Mouse (Mus musculus) ovary, adult 18-20 months (tissue): ENCODE results near the gene Gm10352.
"Not testable (repeated sequence)": the region's sequence is repeated elsewhere in the genome, so short reads cannot be mapped to it uniquely, and the experiment has no call there.

Source experiments
- DNase-seq: peaks from one replicate; pipeline ENCODE4 v3.0.0; 2022; ENCODE audit warnings: low spot score, mixed read lengths

The Gm10352 gene

GRCm38 (mm10) chrY:2900689-2901088 lies at the start of gene Gm10352:
Gm10352 (plus strand) TSS chrY:2900989.
- DNase-seq: not testable (repeated sequence)

GRCm38 (mm10) chrY:2932282-2932681 lies 31.5 kb downstream of the Gm10352 start, which contains the start of gene Gm29289:
Gm29289 (plus strand) TSS chrY:2932582.
- DNase-seq: not testable (repeated sequence)
